Mouse (Mus musculus) olfactory bulb, adult 2 months (tissue): ENCODE measurements at regions not wholly inside any gene's neighbourhood (a gene's known extent, or its start where the extent isn't known, plus 50 kb on each side); places are given as distances from the start of the nearest gene placed in this dataset.

Experiments used
- CTCF ChIP-seq: fragments of 200-500 bp; IDR thresholded peaks from 2 replicates; pipeline ENCODE4 v1.5.1; 2012; ENCODE audit warnings: low read depth, mild to moderate bottlenecking, low read length, moderate library complexity; ENCODE audit not compliant: insufficient read depth
- POLR2A ChIP-seq: fragments of 200-500 bp; IDR thresholded peaks from 2 replicates; pipeline ENCODE4 v1.6.1; 2012; ENCODE audit warnings: mild to moderate bottlenecking, low read depth, low read length, moderate library complexity; ENCODE audit not compliant: insufficient read depth

DNA sequence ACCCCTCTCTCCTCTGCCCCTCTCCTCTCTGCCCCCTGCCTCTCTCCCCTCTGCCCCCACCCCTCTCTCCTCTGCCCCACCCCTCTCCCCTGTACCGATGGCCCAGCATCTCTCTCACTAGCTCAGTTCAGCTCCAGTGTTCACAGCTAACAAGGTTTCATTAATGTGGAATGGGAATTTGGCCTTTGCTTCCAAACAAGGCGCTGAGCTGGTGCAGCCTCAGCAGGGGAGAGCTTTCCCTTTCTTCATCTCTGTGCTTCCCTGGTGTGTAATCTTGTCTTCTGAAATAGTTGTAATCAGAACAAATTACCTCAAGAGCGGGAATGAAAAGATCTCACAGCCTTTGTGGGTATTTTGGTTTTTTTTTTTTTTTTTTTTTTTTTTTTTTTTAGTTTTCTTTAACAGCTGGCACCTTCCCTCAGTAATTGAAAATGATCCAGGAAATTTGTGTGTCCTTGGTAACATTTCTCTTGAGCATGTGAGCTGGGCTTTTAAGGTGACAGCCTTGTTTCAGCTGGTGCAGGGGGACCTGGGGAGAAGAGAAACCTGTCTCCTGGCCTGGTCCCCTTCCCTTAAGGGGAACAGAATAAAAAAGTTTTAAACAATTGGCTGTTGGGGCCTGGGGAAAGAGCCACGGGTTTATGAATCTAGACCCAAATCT lies 90.5 kb downstream of the Aldh8a1 start:
- no peak for TF ChIP-seq CTCF
- TF ChIP-seq POLR2A = no peak
